Mouse (Mus musculus) midbrain, embryonic 13.5 days (tissue): ENCODE results near the gene Dbi. TPM values are rescaled to one million over a fixed set of nuclear protein-coding genes. Genes with fewer than 3 reads are reported as not detected.
A peak's percentile ranks its signal among the peaks of the same experiment; 100 is the strongest.
"Not testable (repeated sequence)": the region's sequence is repeated elsewhere in the genome, so short reads cannot be mapped to it uniquely, and the experiment has no call there.

Experiments
- ATAC-seq: fragments of 200-750 bp; cut with Nextera tagmentation; 2 replicates; pipeline ENCODE4 v1.8.0; 2017; ENCODE audit warnings: mild to moderate bottlenecking, moderate TSS enrichment, moderate library complexity
- H3K27ac ChIP-seq: fragments of 300-500 bp; sonication (generic); 2 replicates; pipeline ENCODE4 v1.5.1; 2015; ENCODE audit warnings: inconsistent platforms, mild to moderate bottlenecking, moderate library complexity
- H3K27me3 ChIP-seq: fragments of 300-500 bp; sonication (generic); 2 replicates; pipeline ENCODE4 v1.6.1; 2015; ENCODE audit warnings: mild to moderate bottlenecking, inconsistent platforms
- H3K36me3 ChIP-seq: fragments of 300-500 bp; sonication (generic); 2 replicates; pipeline ENCODE4 v1.6.1; 2015; ENCODE audit warnings: mild to moderate bottlenecking, inconsistent platforms
- H3K4me1 ChIP-seq: fragments of 300-500 bp; sonication (generic); replicated peaks from 2 replicates; pipeline ENCODE4 v1.6.1; 2015; ENCODE audit warnings: inconsistent platforms
- H3K4me2 ChIP-seq: fragments of 300-500 bp; sonication (generic); replicated peaks from 2 replicates; pipeline ENCODE4 v1.6.1; 2015; ENCODE audit warnings: moderate library complexity, mild to moderate bottlenecking, inconsistent platforms
- H3K4me3 ChIP-seq: fragments of 300-500 bp; sonication (generic); replicated peaks from 2 replicates; pipeline ENCODE4 v1.5.1; 2015; ENCODE audit warnings: mild to moderate bottlenecking, inconsistent platforms
- H3K9ac ChIP-seq: fragments of 300-500 bp; sonication (generic); replicated peaks from 2 replicates; pipeline ENCODE4 v1.6.1; 2015; ENCODE audit warnings: mild to moderate bottlenecking, inconsistent platforms
- H3K9me3 ChIP-seq: fragments of 300-500 bp; sonication (generic); 2 replicates; pipeline ENCODE4 v1.6.1; 2016; ENCODE audit warnings: mild to moderate bottlenecking, inconsistent platforms
- WGBS: fragments of 180-500 bp; shearing (Covaris S2); methylation state at CpG from one replicate; pipeline ENCODE4 v1.1.7; 2015; 5-methylcytosine and 5-hydroxymethylcytosine counted together
- polyA plus RNA-seq: library from polyadenylated mRNA; unstranded; fragments of >200 nt; fragmentation: Nextera tagmentation; extraction: Ambion mirVana; gene quantifications from 2 replicates; pipeline ENCODE4 v1.2.1, GENCODE M21; 2015

Dbi gene
- polyA plus RNA-seq, 1 experiment from 2014 or later: 654 TPM

- not testable (repeated sequence) for H3K4me2 ChIP-seq, H3K27me3 ChIP-seq, H3K9me3 ChIP-seq, H3K27ac ChIP-seq, H3K4me1 ChIP-seq, H3K36me3 ChIP-seq, H3K9ac ChIP-seq, H3K4me3 ChIP-seq
- ATAC-seq: 0 out of 2 replicates have a peak, but pooled peaks have one; percentile 31
- WGBS: 56% methylated on average over 11 of the region's 14 CpGs
These were observed 27.3 kb downstream of the Dbi start for GRCm38 (mm10) chr1:120093482-120094134.

GRCm38 (mm10) chr1:120090880-120091570 is 29.9 kb downstream of the Dbi start:
- Histone ChIP-seq H3K9me3 (no peaks in the 10 kb centered on the region), H3K27ac (no peak overlapping the region), H3K4me2 (no peak overlapping the region), H3K4me3 (no peak overlapping the region), H3K27me3 (no peaks in the 10 kb centered on the region), H3K4me1 (no peaks in the 10 kb centered on the region), H3K36me3 (no peaks in the 10 kb centered on the region), H3K9ac (no peak overlapping the region)
- ATAC-seq: no peak
- 86% methylated on average over 8 of the region's 8 CpGs for WGBS

GRCm38 (mm10) chr1:120089180-120089579 is 31.7 kb downstream of the Dbi start:
- H3K9ac ChIP-seq: no peak overlapping the region
- no peak for ATAC-seq

GRCm38 (mm10) chr1:120086644-120087043 is 34.2 kb downstream of the Dbi start:
- Histone ChIP-seq H3K27me3 (no peaks in the 10 kb centered on the region), H3K9me3 (no peaks in the 10 kb centered on the region), H3K4me3 (no peak overlapping the region), H3K4me1 (no peaks in the 10 kb centered on the region), H3K36me3 (no peaks in the 10 kb centered on the region), H3K9ac (no peak overlapping the region), H3K27ac (no peak overlapping the region), H3K4me2 (no peak overlapping the region)
- WGBS: 53% methylated on average over 13 of the region's 13 CpGs
- ATAC-seq: no peak

More at GRCm38 (mm10) chr1:120089180-120089579, 31.7 kb downstream of the Dbi start:
- no peaks in the 10 kb centered on the region for H3K27me3 ChIP-seq
- H3K4me3 ChIP-seq: no peak overlapping the region
- H3K27ac ChIP-seq: no peak overlapping the region
- no peaks in the 10 kb centered on the region for H3K4me1 ChIP-seq
- no peaks in the 10 kb centered on the region for H3K9me3 ChIP-seq
- WGBS: 4% methylated on average over 5 of the region's 5 CpGs
- H3K36me3 ChIP-seq: no peaks in the 10 kb centered on the region
- no peak overlapping the region for H3K4me2 ChIP-seq

GRCm38 (mm10) chr1:120085696-120086095 is 35.2 kb downstream of the Dbi start:
- no peak overlapping the region for H3K9ac ChIP-seq
- no peak overlapping the region for H3K4me2 ChIP-seq
- H3K4me1 ChIP-seq: no peaks in the 10 kb centered on the region
- WGBS: 69% methylated on average over 3 of the region's 3 CpGs
- ATAC-seq: no peak
- no peak overlapping the region for H3K27ac ChIP-seq
- no peaks in the 10 kb centered on the region for H3K27me3 ChIP-seq
- no peaks in the 10 kb centered on the region for H3K9me3 ChIP-seq
- H3K36me3 ChIP-seq: no peaks in the 10 kb centered on the region
- no peak overlapping the region for H3K4me3 ChIP-seq

- ATAC-seq: no peak
- 71% methylated on average over 5 of the region's 5 CpGs for WGBS
These were observed 36.9 kb downstream of the Dbi start for GRCm38 (mm10) chr1:120083921-120084517.

GRCm38 (mm10) chr1:120082957-120083585 is 37.8 kb downstream of the Dbi start:
- no peak overlapping the region for H3K9ac ChIP-seq
- no peak overlapping the region for H3K27ac ChIP-seq
- H3K36me3 ChIP-seq: no peaks in the 10 kb centered on the region
- no peak overlapping the region for H3K4me3 ChIP-seq
- no peaks in the 10 kb centered on the region for H3K9me3 ChIP-seq
- WGBS: 39% methylated on average over 7 of the region's 7 CpGs
- no peak overlapping the region for H3K4me2 ChIP-seq
- H3K4me1 ChIP-seq: 0 out of 2 replicates have a peak, but pooled peaks cover 2% of the 10 kb centered on the region
- ATAC-seq: no peak
- H3K27me3 ChIP-seq: no peaks in the 10 kb centered on the region

More at GRCm38 (mm10) chr1:120083921-120084517, 36.9 kb downstream of the Dbi start:
- no peak overlapping the region for H3K4me3 ChIP-seq
- no peaks in the 10 kb centered on the region for H3K4me1 ChIP-seq
- no peak overlapping the region for H3K27ac ChIP-seq
- no peaks in the 10 kb centered on the region for H3K36me3 ChIP-seq
- H3K4me2 ChIP-seq: no peak overlapping the region
- H3K9me3 ChIP-seq: no peaks in the 10 kb centered on the region
- H3K9ac ChIP-seq: no peak overlapping the region
- H3K27me3 ChIP-seq: no peaks in the 10 kb centered on the region

GRCm38 (mm10) chr1:120080632-120081031 is 40.2 kb downstream of the Dbi start:
- Histone ChIP-seq H3K4me3 (no peak overlapping the region), H3K4me2 (no peak overlapping the region), H3K4me1 (0 out of 2 replicates have a peak, but pooled peaks cover 5% of the 10 kb centered on the region), H3K27ac (no peak overlapping the region), H3K9me3 (no peaks in the 10 kb centered on the region), H3K36me3 (no peaks in the 10 kb centered on the region), H3K9ac (no peak overlapping the region), H3K27me3 (peaks cover 6% of the 10 kb centered on the region; the same call in 1 of the 2 replicates)
- WGBS: 83% methylated on average over 1 of the region's 1 CpGs
- ATAC-seq: no peak

GRCm38 (mm10) chr1:120077746-120078410 is 43.0 kb downstream of the Dbi start:
- Histone ChIP-seq H3K36me3 (no peaks in the 10 kb centered on the region), H3K27ac (no peak overlapping the region), H3K27me3 (peaks cover 34% of the 10 kb centered on the region), H3K4me3 (no peak overlapping the region), H3K4me2 (no peak overlapping the region), H3K4me1 (peaks cover 18% of the 10 kb centered on the region), H3K9ac (no peak overlapping the region), H3K9me3 (no peaks in the 10 kb centered on the region)
- no peak for ATAC-seq
- 13% methylated on average over 9 of the region's 9 CpGs for WGBS

GRCm38 (mm10) chr1:120075507-120075906 is 45.4 kb downstream of the Dbi start:
- H3K4me1 ChIP-seq: peaks cover 20% of the 10 kb centered on the region
- H3K9me3 ChIP-seq: no peaks in the 10 kb centered on the region
- no peak for ATAC-seq
- H3K4me3 ChIP-seq: no peak overlapping the region
- no peak overlapping the region for H3K9ac ChIP-seq
- H3K27ac ChIP-seq: no peak overlapping the region
- no peak overlapping the region for H3K4me2 ChIP-seq
- H3K27me3 ChIP-seq: peaks cover 51% of the 10 kb centered on the region
- WGBS: 81% methylated on average over 5 of the region's 5 CpGs
- no peaks in the 10 kb centered on the region for H3K36me3 ChIP-seq

GRCm38 (mm10) chr1:120074931-120075330 is 45.9 kb downstream of the Dbi start:
- Histone ChIP-seq H3K4me2 (no peak overlapping the region), H3K9me3 (no peaks in the 10 kb centered on the region), H3K4me1 (peaks cover 20% of the 10 kb centered on the region), H3K36me3 (no peaks in the 10 kb centered on the region), H3K27me3 (peaks cover 51% of the 10 kb centered on the region), H3K4me3 (no peak overlapping the region), H3K9ac (no peak overlapping the region), H3K27ac (no peak overlapping the region)
- 70% methylated on average over 4 of the region's 4 CpGs for WGBS
- ATAC-seq: no peak
